Mouse (Mus musculus): ENCODE data around the gene Tspan14.

Tspan14 gene

DNA sequence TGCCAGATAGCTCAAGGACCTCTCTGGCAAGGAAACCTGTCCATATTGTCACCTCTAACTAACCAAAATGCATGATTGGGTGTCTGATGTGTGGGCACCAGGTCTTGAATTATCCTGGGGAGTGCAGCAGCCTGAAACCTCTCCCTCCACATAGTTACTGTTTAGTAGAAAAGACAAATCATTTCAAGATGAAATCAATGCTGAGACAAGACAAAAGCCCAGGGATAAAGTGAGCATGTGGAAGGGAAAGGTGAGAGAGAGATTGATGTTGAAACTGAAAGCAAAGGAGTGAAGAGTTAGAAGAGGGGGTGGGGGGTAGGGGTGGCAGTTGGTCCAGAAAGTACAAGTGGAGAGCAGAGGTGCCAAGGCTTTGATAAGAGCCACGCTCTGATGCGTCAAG, 1.4 kb upstream of the Tspan14 start:
- no peak for DNase-seq

- DNase-seq: no peak
These were observed 942 bp upstream of the Tspan14 start for GRCm38 (mm10) chr14:40967598-40967900.

- DNase-seq: peak; percentile 97
These were observed 423 bp upstream of the Tspan14 start for GRCm38 (mm10) chr14:40966862-40967597.

DNA sequence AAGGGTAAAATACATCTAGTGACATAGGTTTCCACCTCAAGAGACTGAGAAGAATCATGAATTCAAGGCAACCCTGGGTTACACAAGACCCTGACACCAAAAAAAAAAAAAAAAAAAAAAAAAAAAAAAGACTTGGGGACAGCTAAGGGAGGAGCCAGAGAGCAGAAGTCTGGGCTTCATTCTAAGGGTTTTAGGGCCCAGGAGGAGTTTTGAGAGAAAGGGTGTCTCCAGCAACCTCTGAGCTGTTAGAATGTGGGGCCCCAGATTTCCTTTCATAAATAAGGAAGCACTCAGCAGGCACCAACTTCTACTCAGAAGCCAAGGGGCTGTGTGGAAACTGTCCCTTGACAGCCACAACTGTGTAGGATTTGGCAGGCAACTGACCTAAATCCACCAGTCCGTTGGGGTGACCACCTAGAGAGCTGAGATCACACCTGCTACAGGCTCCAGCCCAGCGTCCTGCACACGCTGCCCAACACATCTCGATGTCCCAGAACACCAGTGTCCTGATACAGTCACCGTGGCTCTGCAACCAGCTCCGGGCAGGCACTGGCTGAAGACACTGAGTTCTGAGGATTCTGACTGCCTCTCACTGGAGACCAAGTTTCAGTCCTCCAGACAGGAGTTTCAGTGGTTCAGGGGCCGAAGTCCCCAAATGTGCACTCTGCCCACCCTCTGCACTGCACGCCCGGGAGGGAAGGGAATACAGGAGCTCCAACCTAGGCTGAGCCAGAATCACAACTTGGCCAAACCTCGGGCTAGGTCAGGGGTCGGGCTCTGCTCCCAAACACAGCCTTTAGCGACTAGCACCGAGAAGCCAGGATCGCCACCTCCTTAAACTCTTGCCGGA, 875 bp downstream of the Tspan14 start:
- DNase-seq: no peak

DNA sequence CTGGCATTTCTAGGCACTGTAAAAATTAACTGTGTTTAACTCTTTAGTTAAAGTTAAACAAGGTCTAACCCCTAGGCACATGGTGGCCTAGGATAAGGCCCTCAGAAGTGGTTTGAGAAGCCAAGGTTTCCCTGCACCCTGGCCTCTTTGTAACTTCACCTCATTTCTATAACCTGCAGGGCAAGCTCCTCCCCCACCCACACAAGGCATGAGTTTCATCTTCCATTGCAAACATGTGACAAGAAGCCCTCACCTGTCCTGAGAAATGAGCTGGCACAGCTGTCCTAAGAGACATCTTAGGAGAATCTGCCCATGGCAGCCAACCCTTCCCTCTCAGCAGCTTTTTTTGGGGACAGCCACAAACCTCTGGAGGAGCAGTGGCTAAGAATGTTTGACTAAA, 1.7 kb downstream of the Tspan14 start:
- no peak for DNase-seq

DNA sequence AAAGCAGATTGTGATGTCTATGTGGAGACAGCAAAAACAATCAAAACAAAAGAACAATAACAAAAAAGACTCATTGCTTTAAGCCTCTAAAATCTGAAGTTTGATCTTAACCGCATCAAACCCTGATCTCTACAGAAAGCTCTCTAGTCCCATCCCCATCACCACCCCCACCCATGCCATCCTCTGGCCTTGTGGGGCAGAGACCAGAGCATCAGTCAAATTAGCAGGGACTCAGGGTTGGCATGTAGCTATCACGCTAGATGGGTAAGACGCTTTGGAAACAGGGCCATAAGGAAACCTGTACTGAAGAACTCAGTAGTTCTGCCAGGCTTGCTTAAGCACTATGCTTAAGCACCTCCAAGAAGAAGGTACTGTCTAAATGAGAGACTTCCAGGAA, 2.4 kb downstream of the Tspan14 start:
- DNase-seq: no peak

- DNase-seq: no peak
These were observed 3.0 kb downstream of the Tspan14 start for GRCm38 (mm10) chr14:40963501-40964213.

DNA sequence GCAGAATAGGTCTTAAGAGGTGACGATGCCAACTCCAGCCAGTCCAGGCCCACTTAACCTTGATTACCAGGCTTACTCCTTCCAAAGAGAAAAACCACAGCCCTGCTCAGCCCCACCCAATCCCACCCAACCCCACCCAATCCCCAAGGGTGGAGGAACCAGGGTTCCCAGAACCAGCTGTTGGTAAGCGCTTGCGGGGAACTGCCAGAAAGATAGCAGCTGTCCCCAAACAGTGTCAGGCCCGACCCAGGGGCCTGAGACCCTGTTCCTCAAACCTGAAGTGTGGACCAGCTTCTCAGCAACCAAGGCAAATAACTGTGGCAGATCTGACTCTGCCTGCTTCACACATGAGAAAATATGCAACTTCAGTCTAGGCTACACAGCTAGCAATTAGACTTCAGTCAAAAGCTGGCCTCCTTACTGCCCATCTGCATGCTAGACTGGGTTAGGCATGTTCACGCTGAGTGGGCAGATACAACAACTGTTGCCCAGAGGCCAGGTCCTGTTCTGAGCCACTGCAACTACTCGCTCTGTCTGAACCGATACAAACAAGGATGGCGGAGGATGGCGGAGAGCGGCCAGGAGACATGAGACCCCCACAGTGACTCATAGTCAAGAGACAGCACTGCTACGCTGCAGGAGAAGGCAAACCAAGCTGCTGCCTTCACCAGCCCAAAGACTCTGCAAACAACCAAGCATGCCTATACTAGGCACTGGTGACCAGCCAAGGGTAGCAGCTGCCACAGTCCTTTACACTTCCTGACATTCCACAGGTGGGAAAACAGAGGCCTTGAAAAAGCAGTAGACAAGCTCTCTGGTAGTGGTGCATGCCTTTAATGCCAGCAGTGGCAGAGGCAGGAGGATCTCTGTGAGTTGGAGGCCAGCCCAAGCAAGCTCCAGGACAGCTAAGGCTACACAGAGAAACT, 4.0 kb downstream of the Tspan14 start:
- DNase-seq: no peak

GRCm38 (mm10) chr14:40960237-40960636, 6.4 kb downstream of the Tspan14 start:
- DNase-seq: no peak

- DNase-seq: no peak
These were observed 7.0 kb downstream of the Tspan14 start for GRCm38 (mm10) chr14:40959586-40959985.

- DNase-seq: no peak
These were observed 7.6 kb downstream of the Tspan14 start for GRCm38 (mm10) chr14:40958986-40959381.

DNA sequence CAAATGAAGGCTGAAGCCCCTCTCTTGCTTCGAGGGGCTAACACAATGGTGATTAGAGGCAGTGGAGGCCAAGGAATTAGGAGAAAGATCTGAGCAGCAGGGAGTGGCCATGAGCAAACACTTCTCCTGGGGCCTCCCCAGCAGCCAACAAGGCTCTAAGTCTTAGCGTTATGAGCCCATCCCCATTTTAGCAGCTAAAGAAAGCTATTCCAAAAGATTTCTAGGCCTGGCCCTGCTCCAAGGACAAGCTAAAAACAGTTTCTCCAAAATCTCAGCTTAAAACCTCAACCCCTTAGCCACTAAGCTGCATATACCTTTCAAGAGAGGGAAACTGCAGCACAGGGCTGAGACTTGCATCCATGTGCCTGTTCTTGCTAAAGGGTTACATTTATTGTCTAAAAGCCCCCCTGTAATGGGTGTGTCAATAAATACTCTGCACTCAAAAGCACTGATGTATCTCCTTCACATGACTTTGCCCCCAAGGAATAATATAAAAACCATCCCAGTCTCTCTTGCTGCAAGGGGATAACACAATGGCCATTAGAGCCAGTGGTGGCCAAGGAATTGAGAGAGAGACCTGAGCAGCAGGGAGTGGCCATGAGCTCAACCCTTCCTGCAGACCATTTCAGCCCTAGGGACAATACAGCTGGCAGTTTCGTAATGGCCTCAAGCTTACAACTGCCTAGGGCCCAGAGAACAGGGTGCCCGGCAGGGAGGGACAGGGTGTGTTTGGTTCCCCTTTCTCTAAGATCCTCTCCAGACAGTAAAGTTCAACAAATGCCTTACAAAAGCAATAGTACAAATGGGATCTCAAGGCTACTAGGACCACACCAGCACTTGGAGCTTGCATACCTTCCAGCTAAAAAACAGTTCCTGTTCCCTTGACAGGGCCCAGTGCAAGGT, 8.3 kb downstream of the Tspan14 start:
- DNase-seq: no peak

GRCm38 (mm10) chr14:40957607-40958006, 9.0 kb downstream of the Tspan14 start:
- no peak for DNase-seq

GRCm38 (mm10) chr14:40956252-40957146, 10.1 kb downstream of the Tspan14 start:
- peak; percentile 22 for DNase-seq

GRCm38 (mm10) chr14:40955596-40956251, 10.9 kb downstream of the Tspan14 start:
- peak; percentile 20 for DNase-seq

- no peak for DNase-seq
These were observed 11.5 kb downstream of the Tspan14 start for GRCm38 (mm10) chr14:40955146-40955545.

DNA sequence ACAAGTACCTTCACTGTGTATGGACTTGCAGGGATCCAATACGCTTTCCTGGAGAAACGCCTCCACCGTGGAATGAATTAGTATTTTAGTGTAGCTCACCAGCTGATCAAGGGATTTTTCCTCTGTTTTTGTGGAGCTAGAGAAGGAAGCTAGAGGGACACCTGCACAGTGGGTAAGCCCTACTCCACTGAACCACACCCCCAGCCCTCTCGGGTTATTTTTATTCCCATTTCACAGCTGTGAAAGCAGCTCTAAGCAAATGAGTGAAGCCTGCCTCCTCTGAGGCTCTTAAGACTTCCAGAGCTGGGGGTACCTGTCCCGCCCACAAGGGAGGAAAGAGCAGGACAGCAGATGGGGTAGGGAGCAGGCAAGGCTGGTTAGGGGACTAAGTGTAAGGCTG, 13.2 kb downstream of the Tspan14 start:
- no peak for DNase-seq

DNA sequence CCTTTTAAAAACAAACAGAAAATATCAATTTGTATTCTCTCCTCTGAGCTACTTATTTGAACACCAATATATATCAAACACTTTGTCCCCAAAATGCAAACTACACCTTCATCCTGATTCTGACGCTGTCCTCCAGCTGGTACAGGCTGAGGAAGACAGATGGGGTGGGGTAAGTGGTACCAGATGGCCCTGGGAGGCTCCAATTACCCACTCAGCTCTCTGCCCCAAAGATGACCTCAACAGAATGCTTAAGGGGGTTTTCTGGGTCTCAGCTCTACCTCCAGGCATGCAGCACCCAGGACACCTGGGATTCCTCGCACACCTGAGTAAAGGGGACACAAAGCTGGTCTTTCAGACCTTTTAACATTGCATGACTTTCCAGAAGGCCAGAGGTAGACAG, 13.9 kb downstream of the Tspan14 start:
- no peak for DNase-seq

DNA sequence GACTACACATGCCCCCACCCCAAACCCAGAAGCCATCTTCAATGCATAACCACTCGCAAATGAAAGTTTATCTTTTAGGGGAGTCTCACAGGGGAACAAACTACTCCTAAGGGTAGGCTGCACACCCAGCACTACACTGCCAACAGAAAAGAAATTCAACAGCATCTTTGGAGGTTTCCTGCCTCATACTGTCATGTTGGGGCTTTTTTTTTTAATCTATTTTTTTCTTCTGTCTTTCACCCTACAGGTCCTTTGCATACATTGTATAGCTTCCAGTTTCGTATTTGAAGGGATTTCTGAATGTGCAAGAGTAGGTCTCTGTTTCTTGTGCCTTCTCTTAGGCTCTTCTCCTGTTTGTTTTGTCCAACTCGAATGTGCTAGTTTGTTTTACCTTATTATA, 14.3 kb downstream of the Tspan14 start:
- no peak for DNase-seq

Data from cerebellum, adult 8-10 months (tissue).